Mouse (Mus musculus) G1E (cell line): ENCODE results near the gene 1700125H20Rik. TPM values are rescaled to one million over a fixed set of nuclear protein-coding genes. Genes with fewer than 3 reads are reported as not detected.
A peak's percentile ranks its signal among the peaks of the same experiment; 100 is the strongest.
"Not testable (repeated sequence)": the region's sequence is repeated elsewhere in the genome, so short reads cannot be mapped to it uniquely, and the experiment has no call there.

ENCODE experiments used
- ATAC-seq: 2 replicates; pipeline ENCODE4 v1.8.0; 2016; ENCODE audit warnings: mild to moderate bottlenecking; ENCODE audit not compliant: insufficient number of reproducible peaks, poor library complexity, low FRiP score, severe bottlenecking; ENCODE audit errors: extremely low read depth
- DNase-seq: peaks from one replicate; pipeline ENCODE4 v3.0.0; 2012; ENCODE audit warnings: low spot score
- H3K27me3 ChIP-seq: 2 replicates; pipeline ENCODE4 v1.6.1; 2012; ENCODE audit warnings: mild to moderate bottlenecking, low read length, inconsistent platforms; ENCODE audit not compliant: insufficient read depth
- H3K36me3 ChIP-seq: replicated peaks from 2 replicates; pipeline ENCODE3; 2012; ENCODE audit warnings: mild to moderate bottlenecking, inconsistent platforms
- H3K4me1 ChIP-seq: 2 replicates; pipeline ENCODE4 v1.6.1; 2012; ENCODE audit warnings: low read depth, low read length, inconsistent platforms, mixed read lengths; ENCODE audit not compliant: insufficient read depth
- H3K4me3 ChIP-seq: 2 replicates; pipeline ENCODE4 v1.5.1; 2012; ENCODE audit warnings: low read depth, mild to moderate bottlenecking, inconsistent platforms, low read length, moderate library complexity, mixed read lengths
- H3K9me3 ChIP-seq: replicated peaks from 2 replicates; pipeline ENCODE4 v1.6.1; 2012; ENCODE audit warnings: inconsistent platforms
- CTCF ChIP-seq: IDR thresholded peaks from 2 replicates; pipeline ENCODE4 v1.5.1; 2012; ENCODE audit warnings: low read depth, low read length, inconsistent platforms, mixed read lengths
- GATA1 ChIP-seq: IDR thresholded peaks from 2 replicates; pipeline ENCODE4 v1.6.1; 2012; ENCODE audit warnings: borderline replicate concordance, low read length, inconsistent platforms, mixed read lengths
- GATA2 ChIP-seq: IDR thresholded peaks from 2 replicates; pipeline ENCODE4 v1.6.1; 2012; ENCODE audit warnings: low read depth, low read length, inconsistent platforms, borderline replicate concordance
- POLR2AphosphoS5 ChIP-seq: IDR thresholded peaks from 2 replicates; pipeline ENCODE4 v1.6.1; 2012; ENCODE audit warnings: low read depth, low read length, inconsistent platforms; ENCODE audit not compliant: insufficient replicate concordance
- TAL1 ChIP-seq: conservative IDR thresholded peaks from 2 replicates; pipeline ENCODE4 v1.6.1; 2012; ENCODE audit warnings: low read depth, low read length, inconsistent platforms, mixed read lengths
- polyA plus RNA-seq: library from polyadenylated mRNA; stranded (reverse); fragments of >175 nt; gene quantifications from 2 replicates; pipeline ENCODE4 v1.2.3, GENCODE M21; 2012
- total RNA-seq, 2 experiments: library from RNA; stranded (forward) in 1 of 2; stranded (reverse) in 1 of 2; fragments of 200-1000 nt in 1 of 2; fragments of >200 nt in 1 of 2; fragmentation: Nextera tagmentation in 1 of 2; gene quantifications; 2 replicates each; pipeline ENCODE4 v1.2.3; 2014 to 2017

1700125H20Rik gene
- total and polyA plus RNA-seq, 3 experiments, result not detected

- peaks cover 21% of the 10 kb centered on the region for H3K4me1 ChIP-seq
- no peaks in the 10 kb centered on the region for H3K27me3 ChIP-seq
- DNase-seq, result peak; percentile 9
- peaks cover 8% of the 10 kb centered on the region for H3K36me3 ChIP-seq
- ATAC-seq, result no peak
- no peaks in the 10 kb centered on the region for H3K9me3 ChIP-seq
- TF ChIP-seq TAL1 (no peak), POLR2AphosphoS5 (no peak), GATA2 (no peak), GATA1 (no peak), CTCF (no peak)
- H3K4me3 ChIP-seq, result peak overlapping the region; percentile 97
Observed at GRCm38 (mm10) chr11:85138776-85139474, 31.3 kb upstream of the 1700125H20Rik start.

- no peaks in the 10 kb centered on the region for H3K9me3 ChIP-seq
- no peak for TF ChIP-seq CTCF
- no peak for TF ChIP-seq TAL1
- TF ChIP-seq POLR2AphosphoS5, result no peak
- TF ChIP-seq GATA2, result no peak
- no peak for TF ChIP-seq GATA1
- peaks cover 6% of the 10 kb centered on the region for H3K36me3 ChIP-seq
- DNase-seq, result peak; percentile 95
- H3K4me3 ChIP-seq, result peak within 1 kb of the TSS; percentile 97
- peak; percentile 97 for ATAC-seq
- peaks cover 21% of the 10 kb centered on the region for H3K4me1 ChIP-seq
- H3K27me3 ChIP-seq, result no peaks in the 10 kb centered on the region
Observed at GRCm38 (mm10) chr11:85139581-85140540, 30.3 kb upstream of the 1700125H20Rik start, which contains the start of gene Usp32. TSS of gene Usp32 (minus strand) at chr11:85140161.

GRCm38 (mm10) chr11:85152256-85152930 lies 17.8 kb upstream of the 1700125H20Rik start:
- H3K36me3 ChIP-seq, result no peaks in the 10 kb centered on the region
- ATAC-seq, result no peak
- H3K9me3 ChIP-seq, result no peaks in the 10 kb centered on the region
- H3K4me1 ChIP-seq, result peaks cover 5% of the 10 kb centered on the region; the same call in 1 of the 2 replicates
- no peak for DNase-seq
- peaks cover 2% of the 10 kb centered on the region; the same call in 1 of the 2 replicates for H3K27me3 ChIP-seq
- no peak overlapping the region for H3K4me3 ChIP-seq
- TF ChIP-seq GATA1, result no peak
- no peak for TF ChIP-seq POLR2AphosphoS5

GRCm38 (mm10) chr11:85157301-85157700 lies 12.9 kb upstream of the 1700125H20Rik start:
- no peak for TF ChIP-seq GATA2
- no peak for TF ChIP-seq CTCF
- no peak for TF ChIP-seq TAL1
- no peak for TF ChIP-seq GATA1
- no peak for TF ChIP-seq POLR2AphosphoS5
- no peak for ATAC-seq
- peaks cover 8% of the 10 kb centered on the region; the same call in 1 of the 2 replicates for H3K4me1 ChIP-seq

GRCm38 (mm10) chr11:85163014-85163413 lies 7.2 kb upstream of the 1700125H20Rik start:
- DNase-seq, H3K4me1 ChIP-seq, ATAC-seq, H3K9me3 ChIP-seq, H3K36me3 ChIP-seq, H3K4me3 ChIP-seq: not testable (repeated sequence)
- H3K27me3 ChIP-seq, result peaks cover 13% of the 10 kb centered on the region; the same call in 1 of the 2 replicates

More at GRCm38 (mm10) chr11:85157301-85157700, 12.9 kb upstream of the 1700125H20Rik start:
- Histone ChIP-seq H3K36me3 (no peaks in the 10 kb centered on the region), H3K27me3 (peaks cover 16% of the 10 kb centered on the region), H3K9me3 (no peaks in the 10 kb centered on the region), H3K4me3 (no peak overlapping the region)
- DNase-seq, result no peak

GRCm38 (mm10) chr11:85164371-85164770 lies 5.8 kb upstream of the 1700125H20Rik start:
- Histone ChIP-seq H3K9me3 (no peaks in the 10 kb centered on the region), H3K4me3 (no peak overlapping the region), H3K27me3 (0 out of 2 replicates have a peak, but pooled peaks cover 2% of the 10 kb centered on the region), H3K4me1 (no peaks in the 10 kb centered on the region), H3K36me3 (no peaks in the 10 kb centered on the region)
- ATAC-seq, result no peak
- TF ChIP-seq CTCF, result no peak
- no peak for DNase-seq
